Mouse (Mus musculus) liver (tissue): ENCODE measurements around the gene Runx1.

Experiments used
- DNase-seq: peaks from one replicate; pipeline ENCODE4 v3.0.0-alpha.2; 2020; ENCODE audit warnings: mixed read lengths

Gene Runx1

GRCm38 (mm10) chr16:92606491-92606965, 219.4 kb downstream of the Runx1 start:
- no peak for DNase-seq

GRCm38 (mm10) chr16:92605606-92606490, 220.1 kb downstream of the Runx1 start:
- peak; percentile 22 for DNase-seq

- DNase-seq = no peak
These were observed 223.4 kb downstream of the Runx1 start for GRCm38 (mm10) chr16:92602504-92602903.

GRCm38 (mm10) chr16:92601270-92601826, 224.6 kb downstream of the Runx1 start:
- DNase-seq = no peak

GRCm38 (mm10) chr16:92599451-92599850, 226.5 kb downstream of the Runx1 start:
- DNase-seq = no peak

- DNase-seq = no peak
These were observed 228.3 kb downstream of the Runx1 start for GRCm38 (mm10) chr16:92597655-92598054.

GRCm38 (mm10) chr16:92592207-92592606, 233.7 kb downstream of the Runx1 start:
- DNase-seq = no peak

GRCm38 (mm10) chr16:92591783-92592182, 234.2 kb downstream of the Runx1 start:
- no peak for DNase-seq

GRCm38 (mm10) chr16:92587836-92588235, 238.1 kb downstream of the Runx1 start:
- no peak for DNase-seq

- no peak for DNase-seq
These were observed 244.2 kb downstream of the Runx1 start for GRCm38 (mm10) chr16:92581767-92582166.

- no peak for DNase-seq
These were observed 245.0 kb downstream of the Runx1 start for GRCm38 (mm10) chr16:92580981-92581380.

GRCm38 (mm10) chr16:92578915-92579653, 246.9 kb downstream of the Runx1 start:
- DNase-seq = no peak

GRCm38 (mm10) chr16:92577381-92577780, 248.6 kb downstream of the Runx1 start:
- DNase-seq = no peak

- no peak for DNase-seq
These were observed 250.2 kb downstream of the Runx1 start for GRCm38 (mm10) chr16:92575792-92576191.

GRCm38 (mm10) chr16:92573193-92573592, 252.8 kb downstream of the Runx1 start:
- DNase-seq = no peak

- no peak for DNase-seq
These were observed 254.7 kb downstream of the Runx1 start for GRCm38 (mm10) chr16:92571246-92571645.

GRCm38 (mm10) chr16:92566146-92566545, 259.8 kb downstream of the Runx1 start:
- no peak for DNase-seq

- DNase-seq = peak; percentile 80
These were observed 260.2 kb downstream of the Runx1 start for GRCm38 (mm10) chr16:92565708-92566107.

GRCm38 (mm10) chr16:92565291-92565690, 260.7 kb downstream of the Runx1 start:
- no peak for DNase-seq

GRCm38 (mm10) chr16:92555051-92555450, 270.9 kb downstream of the Runx1 start:
- no peak for DNase-seq

- DNase-seq = no peak
These were observed 273.1 kb downstream of the Runx1 start for GRCm38 (mm10) chr16:92552858-92553257.

GRCm38 (mm10) chr16:92552106-92552382, 273.9 kb downstream of the Runx1 start:
- DNase-seq = no peak
